Mouse (Mus musculus) limb, embryonic 14.5 days (tissue): ENCODE measurements around the gene Prkar2b. TPM values are rescaled to one million over a fixed set of nuclear protein-coding genes. Genes with fewer than 3 reads are reported as not detected.

Experiments used
- ATAC-seq: fragments of 200-750 bp; cut with Nextera tagmentation; 2 replicates; pipeline ENCODE4 v1.8.0; 2017; ENCODE audit warnings: low read depth, moderate number of reproducible peaks, moderate TSS enrichment; ENCODE audit not compliant: low FRiP score
- DNase-seq: peaks from one replicate; pipeline ENCODE4 v3.0.0-alpha.2; 2015; ENCODE audit warnings: low spot score
- H3K27ac ChIP-seq: fragments of 300-500 bp; sonication (generic); replicated peaks from 2 replicates; pipeline ENCODE4 v1.5.1; 2014; ENCODE audit warnings: low read depth, mild to moderate bottlenecking, low read length, moderate library complexity, mixed read lengths
- H3K27me3 ChIP-seq: fragments of 300-500 bp; sonication (generic); 2 replicates; pipeline ENCODE4 v1.6.1; 2014; ENCODE audit warnings: low read length, mixed read lengths; ENCODE audit not compliant: control insufficient read depth, insufficient read depth
- H3K36me3 ChIP-seq: fragments of 300-500 bp; sonication (generic); 2 replicates; pipeline ENCODE4 v1.6.1; 2014; ENCODE audit warnings: mild to moderate bottlenecking, low read length, moderate library complexity, mixed read lengths; ENCODE audit not compliant: control insufficient read depth, insufficient read depth
- H3K4me1 ChIP-seq: fragments of 300-500 bp; sonication (generic); 2 replicates; pipeline ENCODE4 v1.6.1; 2014; ENCODE audit warnings: antibody characterized with exemption, low read length, mixed read lengths; ENCODE audit not compliant: control insufficient read depth, insufficient read depth
- H3K4me2 ChIP-seq: fragments of 300-500 bp; sonication (generic); replicated peaks from 2 replicates; pipeline ENCODE4 v1.6.1; 2014; ENCODE audit warnings: low read depth, mild to moderate bottlenecking, low read length, moderate library complexity; ENCODE audit not compliant: severe bottlenecking
- H3K4me3 ChIP-seq: fragments of 300-500 bp; sonication (generic); replicated peaks from 2 replicates; pipeline ENCODE4 v1.5.1; 2014; ENCODE audit warnings: low read length
- H3K9ac ChIP-seq: fragments of 300-500 bp; sonication (generic); 2 replicates; pipeline ENCODE4 v1.6.1; 2014; ENCODE audit warnings: mild to moderate bottlenecking, low read depth, low read length, moderate library complexity; ENCODE audit not compliant: severe bottlenecking
- H3K9me3 ChIP-seq: fragments of 300-500 bp; sonication (generic); 2 replicates; pipeline ENCODE4 v1.6.1; 2016; ENCODE audit warnings: low read length; ENCODE audit not compliant: control insufficient read depth
- POLR2A ChIP-seq: fragments of 200-500 bp; IDR thresholded peaks from 2 replicates; pipeline ENCODE4 v1.8.0; 2012; ENCODE audit warnings: inconsistent platforms, mild to moderate bottlenecking, moderate library complexity, borderline replicate concordance; ENCODE audit not compliant: insufficient read depth, insufficient read length; ENCODE audit errors: extremely low read depth
- WGBS: fragments of 180-500 bp; shearing (Covaris S2); extraction: QIAGEN DNeasy Blood & Tissue Kit; methylation state at CpG from one replicate; pipeline ENCODE4 v1.1.7; 2014; 5-methylcytosine and 5-hydroxymethylcytosine counted together
- polyA plus RNA-seq, 2 experiments: library from polyadenylated mRNA; depleted of rRNA in 1 of 2; stranded (reverse) in 1 of 2; unstranded in 1 of 2; fragments of >200 nt; fragmentation: Nextera tagmentation in 1 of 2; extraction: Ambion mirVana in 1 of 2; gene quantifications; 2 replicates each; pipeline versions ENCODE4 v1.2.1 to v1.2.3; 2012 to 2014

Prkar2b gene
- polyA plus RNA-seq, 2 experiments = 12.2 to 23.9 TPM

- H3K9ac ChIP-seq = no peak overlapping the region
- H3K9me3 ChIP-seq = no peaks in the 10 kb centered on the region
- H3K4me3 ChIP-seq = no peak overlapping the region
- H3K27me3 ChIP-seq = no peaks in the 10 kb centered on the region
- TF ChIP-seq POLR2A = no peak
- no peaks in the 10 kb centered on the region for H3K36me3 ChIP-seq
- DNase-seq (no peak), ATAC-seq (no peak)
- H3K4me1 ChIP-seq = no peaks in the 10 kb centered on the region
- WGBS = 87% methylated on average over 5 of the region's 5 CpGs
- no peak overlapping the region for H3K4me2 ChIP-seq
- H3K27ac ChIP-seq = no peak overlapping the region
Observed at GRCm38 (mm10) chr12:31998706-31999105, 62.4 kb downstream of the Prkar2b start.

- H3K9me3 ChIP-seq = no peaks in the 10 kb centered on the region
- DNase-seq = no peak
- ATAC-seq = no peak
- H3K4me3 ChIP-seq = no peak overlapping the region
- H3K27ac ChIP-seq = no peak overlapping the region
- H3K36me3 ChIP-seq = no peaks in the 10 kb centered on the region
- no peak overlapping the region for H3K9ac ChIP-seq
- no peak overlapping the region for H3K4me2 ChIP-seq
- no peaks in the 10 kb centered on the region for H3K27me3 ChIP-seq
- 0 out of 2 replicates have a peak, but pooled peaks cover 3% of the 10 kb centered on the region for H3K4me1 ChIP-seq
- TF ChIP-seq POLR2A = no peak
- WGBS = 83% methylated on average over 3 of the region's 3 CpGs
Observed at GRCm38 (mm10) chr12:31997328-31997878, 63.7 kb downstream of the Prkar2b start.

GRCm38 (mm10) chr12:31996877-31997276 lies 64.2 kb downstream of the Prkar2b start:
- no peak for DNase-seq
- Histone ChIP-seq H3K27me3 (no peaks in the 10 kb centered on the region), H3K9ac (no peak overlapping the region), H3K4me1 (0 out of 2 replicates have a peak, but pooled peaks cover 3% of the 10 kb centered on the region), H3K27ac (no peak overlapping the region), H3K36me3 (no peaks in the 10 kb centered on the region), H3K4me2 (no peak overlapping the region), H3K4me3 (no peak overlapping the region), H3K9me3 (no peaks in the 10 kb centered on the region)
- no peak for TF ChIP-seq POLR2A
- WGBS = 77% methylated on average over 5 of the region's 5 CpGs
- ATAC-seq = no peak

GRCm38 (mm10) chr12:31990575-31990974 lies 70.5 kb downstream of the Prkar2b start:
- H3K9me3 ChIP-seq = no peaks in the 10 kb centered on the region
- H3K36me3 ChIP-seq = no peaks in the 10 kb centered on the region
- H3K4me1 ChIP-seq = 0 out of 2 replicates have a peak, but pooled peaks cover 3% of the 10 kb centered on the region
- no peak overlapping the region for H3K27ac ChIP-seq
- no peak for TF ChIP-seq POLR2A
- H3K4me2 ChIP-seq = no peak overlapping the region
- H3K4me3 ChIP-seq = no peak overlapping the region
- ATAC-seq = no peak
- WGBS = 82% methylated on average over 4 of the region's 4 CpGs
- no peak overlapping the region for H3K9ac ChIP-seq
- DNase-seq = no peak
- H3K27me3 ChIP-seq = no peaks in the 10 kb centered on the region

GRCm38 (mm10) chr12:31989726-31990125 lies 71.4 kb downstream of the Prkar2b start:
- no peak for DNase-seq
- H3K4me3 ChIP-seq = no peak overlapping the region

GRCm38 (mm10) chr12:31986463-31986862 lies 74.6 kb downstream of the Prkar2b start:
- Histone ChIP-seq H3K4me3 (no peak overlapping the region), H3K9me3 (no peaks in the 10 kb centered on the region), H3K27me3 (no peaks in the 10 kb centered on the region), H3K9ac (no peak overlapping the region), H3K36me3 (no peaks in the 10 kb centered on the region), H3K27ac (no peak overlapping the region), H3K4me1 (no peaks in the 10 kb centered on the region), H3K4me2 (no peak overlapping the region)
- no peak for TF ChIP-seq POLR2A
- ATAC-seq (no peak), DNase-seq (no peak)
- WGBS = 87% methylated on average over 2 of the region's 2 CpGs

More at GRCm38 (mm10) chr12:31989726-31990125, 71.4 kb downstream of the Prkar2b start:
- no peaks in the 10 kb centered on the region for H3K9me3 ChIP-seq
- H3K4me1 ChIP-seq = 0 out of 2 replicates have a peak, but pooled peaks cover 3% of the 10 kb centered on the region
- H3K27me3 ChIP-seq = no peaks in the 10 kb centered on the region
- H3K27ac ChIP-seq = no peak overlapping the region
- no peak for TF ChIP-seq POLR2A
- H3K9ac ChIP-seq = no peak overlapping the region
- no peak overlapping the region for H3K4me2 ChIP-seq
- H3K36me3 ChIP-seq = no peaks in the 10 kb centered on the region
- ATAC-seq = no peak
